Mouse (Mus musculus) limb, embryonic 14.5 days (tissue): ENCODE data around the gene Robo1. TPM values are rescaled to one million over a fixed set of nuclear protein-coding genes. Genes with fewer than 3 reads are reported as not detected.
A peak's percentile ranks its signal among the peaks of the same experiment; 100 is the strongest.

Experiments used
- ATAC-seq: fragments of 200-750 bp; cut with Nextera tagmentation; 2 replicates; pipeline ENCODE4 v1.8.0; 2017; ENCODE audit warnings: low read depth, moderate number of reproducible peaks, moderate TSS enrichment; ENCODE audit not compliant: low FRiP score
- DNase-seq: peaks from one replicate; pipeline ENCODE4 v3.0.0-alpha.2; 2015; ENCODE audit warnings: low spot score
- H3K27ac ChIP-seq: fragments of 300-500 bp; sonication (generic); replicated peaks from 2 replicates; pipeline ENCODE4 v1.5.1; 2014; ENCODE audit warnings: low read depth, mild to moderate bottlenecking, low read length, moderate library complexity, mixed read lengths
- H3K27me3 ChIP-seq: fragments of 300-500 bp; sonication (generic); 2 replicates; pipeline ENCODE4 v1.6.1; 2014; ENCODE audit warnings: low read length, mixed read lengths; ENCODE audit not compliant: control insufficient read depth, insufficient read depth
- H3K36me3 ChIP-seq: fragments of 300-500 bp; sonication (generic); 2 replicates; pipeline ENCODE4 v1.6.1; 2014; ENCODE audit warnings: mild to moderate bottlenecking, low read length, moderate library complexity, mixed read lengths; ENCODE audit not compliant: control insufficient read depth, insufficient read depth
- H3K4me1 ChIP-seq: fragments of 300-500 bp; sonication (generic); 2 replicates; pipeline ENCODE4 v1.6.1; 2014; ENCODE audit warnings: antibody characterized with exemption, low read length, mixed read lengths; ENCODE audit not compliant: control insufficient read depth, insufficient read depth
- H3K4me2 ChIP-seq: fragments of 300-500 bp; sonication (generic); replicated peaks from 2 replicates; pipeline ENCODE4 v1.6.1; 2014; ENCODE audit warnings: low read depth, mild to moderate bottlenecking, low read length, moderate library complexity; ENCODE audit not compliant: severe bottlenecking
- H3K4me3 ChIP-seq: fragments of 300-500 bp; sonication (generic); replicated peaks from 2 replicates; pipeline ENCODE4 v1.5.1; 2014; ENCODE audit warnings: low read length
- H3K9ac ChIP-seq: fragments of 300-500 bp; sonication (generic); 2 replicates; pipeline ENCODE4 v1.6.1; 2014; ENCODE audit warnings: mild to moderate bottlenecking, low read depth, low read length, moderate library complexity; ENCODE audit not compliant: severe bottlenecking
- H3K9me3 ChIP-seq: fragments of 300-500 bp; sonication (generic); 2 replicates; pipeline ENCODE4 v1.6.1; 2016; ENCODE audit warnings: low read length; ENCODE audit not compliant: control insufficient read depth
- POLR2A ChIP-seq: fragments of 200-500 bp; IDR thresholded peaks from 2 replicates; pipeline ENCODE4 v1.8.0; 2012; ENCODE audit warnings: inconsistent platforms, mild to moderate bottlenecking, moderate library complexity, borderline replicate concordance; ENCODE audit not compliant: insufficient read depth, insufficient read length; ENCODE audit errors: extremely low read depth
- WGBS: fragments of 180-500 bp; shearing (Covaris S2); extraction: QIAGEN DNeasy Blood & Tissue Kit; methylation state at CpG from one replicate; pipeline ENCODE4 v1.1.7; 2014; 5-methylcytosine and 5-hydroxymethylcytosine counted together
- polyA plus RNA-seq, 2 experiments: library from polyadenylated mRNA; depleted of rRNA in 1 of 2; stranded (reverse) in 1 of 2; unstranded in 1 of 2; fragments of >200 nt; fragmentation: Nextera tagmentation in 1 of 2; extraction: Ambion mirVana in 1 of 2; gene quantifications; 2 replicates each; pipeline versions ENCODE4 v1.2.1 to v1.2.3; 2012 to 2014

The Robo1 gene
- polyA plus RNA-seq, 2 experiments: 41.2 to 44.9 TPM

- Histone ChIP-seq H3K4me2 (no peak overlapping the region), H3K9ac (no peak overlapping the region), H3K27me3 (no peaks in the 10 kb centered on the region), H3K9me3 (no peaks in the 10 kb centered on the region), H3K4me1 (peaks cover 21% of the 10 kb centered on the region), H3K4me3 (no peak overlapping the region), H3K36me3 (no peaks in the 10 kb centered on the region), H3K27ac (no peak overlapping the region)
- TF ChIP-seq POLR2A: no peak
- ATAC-seq: no peak
- no peak for DNase-seq
- 75% methylated on average over 6 of the region's 6 CpGs for WGBS
Observed at GRCm38 (mm10) chr16:72800788-72801187, 492.7 kb downstream of the Robo1 start.

GRCm38 (mm10) chr16:72808351-72808750, 500.2 kb downstream of the Robo1 start:
- 18% methylated on average over 10 of the region's 10 CpGs for WGBS
- Histone ChIP-seq H3K36me3 (no peaks in the 10 kb centered on the region), H3K27ac (no peak overlapping the region), H3K9ac (no peak overlapping the region), H3K27me3 (no peaks in the 10 kb centered on the region), H3K4me1 (peaks cover 21% of the 10 kb centered on the region), H3K4me3 (no peak overlapping the region), H3K9me3 (no peaks in the 10 kb centered on the region), H3K4me2 (peak overlapping the region; percentile 32)
- DNase-seq: no peak
- ATAC-seq: peak; percentile 24; the same call in 1 of the 2 replicates
- no peak for TF ChIP-seq POLR2A

GRCm38 (mm10) chr16:72810942-72811341, 502.8 kb downstream of the Robo1 start:
- DNase-seq (peak; percentile 33), ATAC-seq (no peak)
- WGBS: 46% methylated on average over 3 of the region's 3 CpGs
- H3K9ac ChIP-seq: no peak overlapping the region
- H3K27me3 ChIP-seq: no peaks in the 10 kb centered on the region
- H3K27ac ChIP-seq: no peak overlapping the region
- peaks cover 21% of the 10 kb centered on the region for H3K4me1 ChIP-seq
- no peak for TF ChIP-seq POLR2A
- H3K9me3 ChIP-seq: no peaks in the 10 kb centered on the region
- no peak overlapping the region for H3K4me2 ChIP-seq
- no peaks in the 10 kb centered on the region for H3K36me3 ChIP-seq
- no peak overlapping the region for H3K4me3 ChIP-seq

- Histone ChIP-seq H3K27me3 (no peaks in the 10 kb centered on the region), H3K4me1 (peaks cover 21% of the 10 kb centered on the region), H3K9me3 (no peaks in the 10 kb centered on the region), H3K4me2 (no peak overlapping the region), H3K4me3 (no peak overlapping the region), H3K27ac (no peak overlapping the region), H3K36me3 (no peaks in the 10 kb centered on the region), H3K9ac (no peak overlapping the region)
- ATAC-seq (no peak), DNase-seq (no peak)
- 74% methylated on average over 5 of the region's 5 CpGs for WGBS
- no peak for TF ChIP-seq POLR2A
Observed at GRCm38 (mm10) chr16:72811494-72811893, 503.4 kb downstream of the Robo1 start.

- peak; percentile 53; the same call in 1 of the 2 replicates for ATAC-seq
- no peak overlapping the region for H3K4me2 ChIP-seq
- peaks cover 21% of the 10 kb centered on the region for H3K4me1 ChIP-seq
- H3K27ac ChIP-seq: no peak overlapping the region
- H3K27me3 ChIP-seq: no peaks in the 10 kb centered on the region
- H3K36me3 ChIP-seq: no peaks in the 10 kb centered on the region
- no peak overlapping the region for H3K4me3 ChIP-seq
- H3K9ac ChIP-seq: no peak overlapping the region
- no peaks in the 10 kb centered on the region for H3K9me3 ChIP-seq
- 20% methylated on average over 3 of the region's 3 CpGs for WGBS
- no peak for TF ChIP-seq POLR2A
- no peak for DNase-seq
Observed at GRCm38 (mm10) chr16:72811908-72812307, 503.8 kb downstream of the Robo1 start.

- no peak overlapping the region for H3K9ac ChIP-seq
- no peaks in the 10 kb centered on the region for H3K9me3 ChIP-seq
- no peak overlapping the region for H3K4me3 ChIP-seq
- no peak overlapping the region for H3K27ac ChIP-seq
- TF ChIP-seq POLR2A: no peak
- no peaks in the 10 kb centered on the region for H3K36me3 ChIP-seq
- peaks cover 27% of the 10 kb centered on the region for H3K4me1 ChIP-seq
- 28% methylated on average over 8 of the region's 8 CpGs for WGBS
- ATAC-seq: peak; percentile 30; the same call in 1 of the 2 replicates
- H3K27me3 ChIP-seq: no peaks in the 10 kb centered on the region
- no peak overlapping the region for H3K4me2 ChIP-seq
- DNase-seq: peak; percentile 25
Observed at GRCm38 (mm10) chr16:72828381-72828780, 520.3 kb downstream of the Robo1 start.
